Mouse (Mus musculus): Measurements from ENCODE around the gene Gnb1.

DNA sequence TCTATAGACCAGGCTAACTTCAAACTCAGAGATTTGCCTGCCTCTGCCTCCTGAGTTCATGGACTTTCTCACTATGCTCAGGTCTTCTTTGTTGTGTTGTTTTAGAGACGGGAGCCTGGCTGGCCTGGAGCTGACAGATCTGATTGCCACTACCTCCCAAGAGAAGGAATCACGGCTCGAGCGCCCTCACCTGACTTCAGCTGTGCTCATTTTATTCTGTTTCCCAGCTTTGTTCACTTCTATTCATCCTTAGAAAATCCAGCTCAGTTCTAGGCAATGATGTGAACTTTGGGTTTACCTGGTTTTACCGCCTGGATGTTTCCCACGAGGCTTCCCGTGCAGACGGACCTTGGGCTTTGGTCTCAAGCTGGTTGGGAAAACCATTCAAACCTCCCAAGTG, 84.4 kb downstream of the Gnb1 start:
- TF ChIP-seq CTCF (conservative IDR thresholded peaks at IDR 0.05; ENCODE audit: low read length) (no peak), POU5F1 (IDR thresholded peaks at IDR 0.05; ENCODE audit: borderline replicate concordance, low read length) (no peak), NANOG (IDR thresholded peaks at IDR 0.05; ENCODE audit: borderline replicate concordance, low read length) (no peak)
